Mouse (Mus musculus) brain, embryonic 18.5 days (tissue): ENCODE data around the gene Fnbp1.
A peak's percentile ranks its signal among the peaks of the same experiment; 100 is the strongest.

Source experiments
- DNase-seq: peaks from one replicate; pipeline ENCODE4 v3.0.0-alpha.2; 2012; ENCODE audit warnings: low read depth, low spot score

Fnbp1 gene

GRCm38 (mm10) chr2:31068246-31069113 is 73.3 kb downstream of the Fnbp1 start:
- peak; percentile 28 for DNase-seq

GRCm38 (mm10) chr2:31067696-31068245 is 74.0 kb downstream of the Fnbp1 start:
- DNase-seq: no peak

GRCm38 (mm10) chr2:31067059-31067595 is 74.7 kb downstream of the Fnbp1 start:
- no peak for DNase-seq

- DNase-seq: no peak
These were observed 75.6 kb downstream of the Fnbp1 start for GRCm38 (mm10) chr2:31066019-31066789.

GRCm38 (mm10) chr2:31061868-31062628 is 79.8 kb downstream of the Fnbp1 start:
- DNase-seq: no peak

- DNase-seq: no peak
These were observed 80.7 kb downstream of the Fnbp1 start for GRCm38 (mm10) chr2:31060787-31061730.

GRCm38 (mm10) chr2:31060271-31060670 is 81.5 kb downstream of the Fnbp1 start:
- DNase-seq: no peak

GRCm38 (mm10) chr2:31058443-31058842 is 83.4 kb downstream of the Fnbp1 start:
- DNase-seq: no peak

- DNase-seq: no peak
These were observed 84.1 kb downstream of the Fnbp1 start for GRCm38 (mm10) chr2:31057549-31058177.

GRCm38 (mm10) chr2:31056070-31056469 is 85.7 kb downstream of the Fnbp1 start:
- no peak for DNase-seq

GRCm38 (mm10) chr2:31053851-31054340 is 87.9 kb downstream of the Fnbp1 start:
- DNase-seq: no peak

GRCm38 (mm10) chr2:31053426-31053825 is 88.4 kb downstream of the Fnbp1 start:
- no peak for DNase-seq

GRCm38 (mm10) chr2:31052441-31052840 is 89.4 kb downstream of the Fnbp1 start:
- no peak for DNase-seq

GRCm38 (mm10) chr2:31048037-31048436 is 93.8 kb downstream of the Fnbp1 start:
- DNase-seq: no peak

- DNase-seq: no peak
These were observed 98.0 kb downstream of the Fnbp1 start for GRCm38 (mm10) chr2:31043856-31044255.

- no peak for DNase-seq
These were observed 98.9 kb downstream of the Fnbp1 start for GRCm38 (mm10) chr2:31042881-31043280.

- no peak for DNase-seq
These were observed 100.4 kb downstream of the Fnbp1 start for GRCm38 (mm10) chr2:31041386-31041785.

- no peak for DNase-seq
These were observed 101.3 kb downstream of the Fnbp1 start for GRCm38 (mm10) chr2:31040487-31040886.

GRCm38 (mm10) chr2:31040043-31040442 is 101.8 kb downstream of the Fnbp1 start:
- no peak for DNase-seq

GRCm38 (mm10) chr2:31036811-31037210 is 105.0 kb downstream of the Fnbp1 start:
- no peak for DNase-seq
